Mouse (Mus musculus) intestine, postnatal 0 days (tissue): ENCODE results near the gene 1500011B03Rik. TPM values are rescaled to one million over a fixed set of nuclear protein-coding genes. Genes with fewer than 3 reads are reported as not detected.

Experiments used
- ATAC-seq: fragments of 200-750 bp; cut with Nextera tagmentation; 2 replicates; pipeline ENCODE4 v1.8.0; 2017; ENCODE audit warnings: mild to moderate bottlenecking, moderate TSS enrichment, moderate library complexity
- H3K27ac ChIP-seq: fragments of 300-500 bp; sonication (generic); 2 replicates; pipeline ENCODE4 v1.5.1; 2014; ENCODE audit warnings: mild to moderate bottlenecking, low read depth, low read length, moderate library complexity
- H3K27me3 ChIP-seq: fragments of 300-500 bp; sonication (generic); replicated peaks from 2 replicates; pipeline ENCODE4 v1.6.1; 2014; ENCODE audit warnings: low read length, mixed read lengths; ENCODE audit not compliant: control insufficient read depth, insufficient read depth
- H3K36me3 ChIP-seq: fragments of 300-500 bp; sonication (generic); 2 replicates; pipeline ENCODE4 v1.6.1; 2014; ENCODE audit warnings: mild to moderate bottlenecking, moderate library complexity; ENCODE audit not compliant: control insufficient read depth, insufficient read depth
- H3K4me1 ChIP-seq: fragments of 300-500 bp; sonication (generic); replicated peaks from 2 replicates; pipeline ENCODE4 v1.6.1; 2014; ENCODE audit warnings: antibody characterized with exemption, low read length, mixed read lengths; ENCODE audit not compliant: control insufficient read depth, insufficient read depth
- H3K4me2 ChIP-seq: fragments of 300-500 bp; sonication (generic); replicated peaks from 2 replicates; pipeline ENCODE4 v1.6.1; 2014; ENCODE audit warnings: low read depth, mild to moderate bottlenecking, moderate library complexity
- H3K4me3 ChIP-seq: fragments of 300-500 bp; sonication (generic); 2 replicates; pipeline ENCODE4 v1.5.1; 2014; ENCODE audit warnings: low read depth, low read length
- H3K9ac ChIP-seq: fragments of 300-500 bp; sonication (generic); 2 replicates; pipeline ENCODE4 v1.6.1; 2014; ENCODE audit warnings: mild to moderate bottlenecking, low read depth, low read length
- H3K9me3 ChIP-seq: fragments of 300-500 bp; sonication (generic); 2 replicates; pipeline ENCODE4 v1.6.1; 2016; ENCODE audit warnings: mixed run types; ENCODE audit not compliant: control insufficient read depth
- CTCF ChIP-seq: sonication (generic); IDR thresholded peaks from 2 replicates; pipeline ENCODE4 v1.5.1; 2016; ENCODE audit warnings: low read depth, mild to moderate bottlenecking, control low read depth, antibody characterized with exemption, moderate library complexity
- WGBS: fragments of 180-500 bp; shearing (Covaris S2); extraction: QIAGEN DNeasy Blood & Tissue Kit; methylation state at CpG from one replicate; pipeline ENCODE4 v1.1.7; 2014; 5-methylcytosine and 5-hydroxymethylcytosine counted together
- polyA plus RNA-seq: library from polyadenylated mRNA; unstranded; fragments of >200 nt; fragmentation: Nextera tagmentation; extraction: Ambion mirVana; gene quantifications from 2 replicates; pipeline ENCODE4 v1.2.1, GENCODE M21; 2015

Gene 1500011B03Rik
- polyA plus RNA-seq, 1 experiment from 2014 or later = 59.0 TPM

- ATAC-seq = no peak
- no peak for TF ChIP-seq CTCF
- Histone ChIP-seq H3K4me2 (no peak overlapping the region), H3K36me3 (no peaks in the 10 kb centered on the region), H3K9ac (no peak overlapping the region), H3K9me3 (no peaks in the 10 kb centered on the region), H3K27me3 (no peaks in the 10 kb centered on the region), H3K4me3 (no peak overlapping the region), H3K4me1 (no peaks in the 10 kb centered on the region), H3K27ac (no peak overlapping the region)
- 81% methylated on average over 12 of the region's 12 CpGs for WGBS
These were observed 4.2 kb upstream of the 1500011B03Rik start for GRCm38 (mm10) chr5:114827427-114827826.

- peak; percentile 46 for TF ChIP-seq CTCF
- Histone ChIP-seq H3K27ac (peak overlapping the region; percentile 41), H3K9ac (no peak overlapping the region), H3K36me3 (no peaks in the 10 kb centered on the region), H3K4me3 (peak overlapping the region; percentile 37), H3K27me3 (no peaks in the 10 kb centered on the region), H3K9me3 (no peaks in the 10 kb centered on the region), H3K4me2 (peak overlapping the region; percentile 63), H3K4me1 (no peaks in the 10 kb centered on the region)
- peak; percentile 96 for ATAC-seq
- WGBS = 4% methylated on average over 27 of the region's 27 CpGs
These were observed 2.9 kb upstream of the 1500011B03Rik start for GRCm38 (mm10) chr5:114825978-114826691.

- no peaks in the 10 kb centered on the region for H3K4me1 ChIP-seq
- TF ChIP-seq CTCF = peak; percentile 84
- H3K4me2 ChIP-seq = peak overlapping the region; percentile 83
- H3K27ac ChIP-seq = 0 out of 2 replicates have a peak overlapping the region, but pooled peaks have one; percentile 28
- no peak for ATAC-seq
- H3K27me3 ChIP-seq = no peaks in the 10 kb centered on the region
- no peaks in the 10 kb centered on the region for H3K36me3 ChIP-seq
- H3K9ac ChIP-seq = no peak overlapping the region
- 23% methylated on average over 9 of the region's 9 CpGs for WGBS
- H3K9me3 ChIP-seq = no peaks in the 10 kb centered on the region
- H3K4me3 ChIP-seq = no peak overlapping the region
These were observed 929 bp upstream of the 1500011B03Rik start for GRCm38 (mm10) chr5:114824197-114824596.

GRCm38 (mm10) chr5:114818124-114818523 lies 5.1 kb downstream of the 1500011B03Rik start:
- 73% methylated on average over 10 of the region's 11 CpGs for WGBS
- no peaks in the 10 kb centered on the region for H3K4me1 ChIP-seq
- no peak for ATAC-seq

GRCm38 (mm10) chr5:114816599-114816998 lies 6.7 kb downstream of the 1500011B03Rik start:
- no peak for TF ChIP-seq CTCF
- Histone ChIP-seq H3K9ac (no peak overlapping the region), H3K36me3 (no peaks in the 10 kb centered on the region), H3K4me1 (no peaks in the 10 kb centered on the region), H3K4me3 (no peak overlapping the region), H3K27ac (no peak overlapping the region), H3K4me2 (no peak overlapping the region), H3K9me3 (no peaks in the 10 kb centered on the region), H3K27me3 (no peaks in the 10 kb centered on the region)
- ATAC-seq = no peak
- WGBS = 63% methylated on average over 6 of the region's 6 CpGs

More at GRCm38 (mm10) chr5:114818124-114818523, 5.1 kb downstream of the 1500011B03Rik start:
- Histone ChIP-seq H3K9me3 (no peaks in the 10 kb centered on the region), H3K9ac (no peak overlapping the region), H3K27ac (no peak overlapping the region), H3K36me3 (no peaks in the 10 kb centered on the region), H3K27me3 (no peaks in the 10 kb centered on the region), H3K4me2 (no peak overlapping the region), H3K4me3 (no peak overlapping the region)
- TF ChIP-seq CTCF = no peak

GRCm38 (mm10) chr5:114813525-114814181 lies 9.6 kb downstream of the 1500011B03Rik start:
- peak overlapping the region; percentile 94 for H3K4me2 ChIP-seq
- H3K36me3 ChIP-seq = 0 out of 2 replicates have a peak, but pooled peaks cover 3% of the 10 kb centered on the region
- peak overlapping the region; percentile 84 for H3K9ac ChIP-seq
- peak; percentile 90 for ATAC-seq
- H3K4me3 ChIP-seq = peak overlapping the region; percentile 91
- under 1% methylated on average over 50 of the region's 50 CpGs for WGBS
- H3K9me3 ChIP-seq = no peaks in the 10 kb centered on the region
- H3K27ac ChIP-seq = peak overlapping the region; percentile 64; the same call in 1 of the 2 replicates
- H3K4me1 ChIP-seq = no peaks in the 10 kb centered on the region
- no peaks in the 10 kb centered on the region for H3K27me3 ChIP-seq
- TF ChIP-seq CTCF = no peak
